Mouse (Mus musculus): ENCODE data around the gene Dgki. TPM values are rescaled to one million over a fixed set of nuclear protein-coding genes. Genes with fewer than 3 reads are reported as not detected.

The Dgki gene
- polyA plus RNA-seq, 1 experiment from 2014 or later = 5.9 TPM

GRCm38 (mm10) chr6:37026343-37027243 is 273.4 kb downstream of the Dgki start:
- no peaks in the 10 kb centered on the region for H3K9me3 ChIP-seq
- peaks cover 9% of the 10 kb centered on the region; the same call in 1 of the 2 replicates for H3K36me3 ChIP-seq
- no peak for ATAC-seq (ENCODE audit: low FRiP score)
- no peaks in the 10 kb centered on the region for H3K27me3 ChIP-seq
- WGBS = 77% methylated on average over 8 of the region's 8 CpGs
- no peak overlapping the region for H3K27ac ChIP-seq
- H3K4me2 ChIP-seq = no peak overlapping the region
- peaks cover 6% of the 10 kb centered on the region; the same call in 1 of the 2 replicates for H3K4me1 ChIP-seq (replicated peaks)
- H3K9ac ChIP-seq = no peak overlapping the region
- H3K4me3 ChIP-seq = no peak overlapping the region

- no peak overlapping the region for H3K4me2 ChIP-seq
- no peak overlapping the region for H3K4me3 ChIP-seq
- peaks cover 7% of the 10 kb centered on the region for H3K4me1 ChIP-seq (replicated peaks)
- H3K27ac ChIP-seq = peak overlapping the region; percentile 41; the same call in 1 of the 2 replicates
- no peaks in the 10 kb centered on the region for H3K27me3 ChIP-seq
- ATAC-seq (ENCODE audit: low FRiP score) = peak; percentile 59; the same call in 1 of the 2 replicates
- H3K9me3 ChIP-seq = no peaks in the 10 kb centered on the region
- H3K36me3 ChIP-seq = no peaks in the 10 kb centered on the region
- H3K9ac ChIP-seq = no peak overlapping the region
These were observed 283.9 kb downstream of the Dgki start for GRCm38 (mm10) chr6:37016046-37016445.

GRCm38 (mm10) chr6:37011597-37011996 is 288.4 kb downstream of the Dgki start:
- Histone ChIP-seq H3K27ac (no peak overlapping the region), H3K4me1 (replicated peaks) (peaks cover 6% of the 10 kb centered on the region), H3K4me3 (no peak overlapping the region), H3K36me3 (no peaks in the 10 kb centered on the region), H3K27me3 (no peaks in the 10 kb centered on the region), H3K4me2 (no peak overlapping the region), H3K9ac (no peak overlapping the region), H3K9me3 (no peaks in the 10 kb centered on the region)
- WGBS = 92% methylated on average over 2 of the region's 2 CpGs
- ATAC-seq (ENCODE audit: low FRiP score) = no peak

- H3K4me1 ChIP-seq (replicated peaks) = no peaks in the 10 kb centered on the region
- 12% methylated on average over 4 of the region's 4 CpGs for WGBS
- H3K36me3 ChIP-seq = no peaks in the 10 kb centered on the region
- no peaks in the 10 kb centered on the region for H3K27me3 ChIP-seq
- no peak overlapping the region for H3K9ac ChIP-seq
- no peak overlapping the region for H3K27ac ChIP-seq
- H3K4me3 ChIP-seq = no peak overlapping the region
- no peak overlapping the region for H3K4me2 ChIP-seq
- no peaks in the 10 kb centered on the region for H3K9me3 ChIP-seq
- ATAC-seq (ENCODE audit: low FRiP score) = no peak
These were observed 292.4 kb downstream of the Dgki start for GRCm38 (mm10) chr6:37007573-37007972.

DNA sequence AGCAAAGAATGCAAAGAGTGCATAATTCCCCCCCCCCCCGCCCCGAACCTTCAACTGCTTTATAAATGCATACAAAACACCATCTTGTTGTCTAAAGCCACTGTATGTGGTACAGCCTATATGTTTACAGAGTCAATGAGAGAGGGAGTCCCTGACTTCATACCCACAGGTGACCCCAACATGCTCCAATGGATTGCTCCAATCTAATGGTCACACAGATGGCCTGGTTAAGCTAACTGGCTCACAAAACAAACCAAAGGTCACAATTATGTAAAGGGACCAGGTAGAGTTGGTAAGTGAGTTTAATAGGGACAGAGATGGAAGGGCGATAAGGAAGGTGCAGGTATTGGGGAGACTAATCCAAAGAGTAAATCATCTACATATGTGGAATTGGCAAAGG is 295.1 kb downstream of the Dgki start:
- Histone ChIP-seq H3K36me3 (peaks cover 2% of the 10 kb centered on the region; the same call in 1 of the 2 replicates), H3K9me3 (no peaks in the 10 kb centered on the region), H3K27me3 (no peaks in the 10 kb centered on the region), H3K9ac (no peak overlapping the region), H3K27ac (no peak overlapping the region), H3K4me2 (no peak overlapping the region), H3K4me3 (no peak overlapping the region), H3K4me1 (replicated peaks) (no peaks in the 10 kb centered on the region)
- 90% methylated on average over 3 of the region's 3 CpGs for whole genome bisulfite sequencing
- ATAC-seq (ENCODE audit: low FRiP score) = no peak

DNA sequence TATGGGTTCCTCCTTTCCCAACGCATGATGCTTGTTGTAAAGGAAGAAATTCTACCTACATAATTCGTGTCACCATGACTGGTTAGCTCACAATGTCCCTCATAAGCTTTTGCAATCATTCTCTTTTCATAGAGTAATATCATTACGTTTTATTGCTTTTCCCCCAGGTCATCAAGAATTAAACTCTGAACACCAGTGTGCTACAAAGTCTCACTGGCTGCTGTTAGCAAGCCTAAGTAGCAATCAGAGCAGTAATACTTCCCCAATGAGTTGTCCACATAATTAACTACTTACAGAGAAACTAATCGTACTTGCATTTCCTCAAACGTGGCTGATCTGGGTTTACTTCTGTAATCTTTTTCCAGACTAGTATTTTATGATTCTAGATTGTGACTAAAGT is 296.7 kb downstream of the Dgki start:
- H3K4me3 ChIP-seq = no peak overlapping the region
- H3K9me3 ChIP-seq = no peaks in the 10 kb centered on the region
- peak overlapping the region; percentile 30; the same call in 1 of the 2 replicates for H3K27ac ChIP-seq
- H3K9ac ChIP-seq = no peak overlapping the region
- no peaks in the 10 kb centered on the region for H3K4me1 ChIP-seq (replicated peaks)
- no peak overlapping the region for H3K4me2 ChIP-seq
- H3K27me3 ChIP-seq = no peaks in the 10 kb centered on the region
- WGBS = 69% methylated on average over 5 of the region's 5 CpGs
- ATAC-seq (ENCODE audit: low FRiP score) = no peak
- peaks cover 8% of the 10 kb centered on the region for H3K36me3 ChIP-seq

DNA sequence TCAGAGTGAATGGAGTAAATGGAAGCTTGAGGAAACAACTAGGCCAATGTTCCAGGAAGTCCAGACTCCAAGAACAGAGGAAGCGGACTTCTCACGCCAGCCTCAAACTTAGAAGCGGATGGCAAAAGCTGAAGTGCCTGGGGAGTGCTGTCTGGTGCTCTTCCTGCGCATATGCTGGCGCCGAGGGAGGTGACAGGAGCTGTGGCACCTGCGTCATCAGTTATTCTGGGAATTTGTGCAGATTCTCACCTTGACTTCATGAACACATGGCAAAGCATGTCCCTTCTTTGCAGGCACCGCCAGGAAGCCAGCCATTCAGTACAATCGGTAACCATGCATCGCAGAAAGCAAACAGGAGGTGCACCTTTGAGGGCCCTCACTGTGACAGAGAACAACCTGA is 301.0 kb downstream of the Dgki start:
- H3K9me3 ChIP-seq = no peaks in the 10 kb centered on the region
- no peak overlapping the region for H3K4me2 ChIP-seq
- no peak for ATAC-seq (ENCODE audit: low FRiP score)
- H3K27me3 ChIP-seq = no peaks in the 10 kb centered on the region
- 95% methylated on average over 10 of the region's 10 CpGs for WGBS
- H3K4me1 ChIP-seq (replicated peaks) = no peaks in the 10 kb centered on the region
- H3K36me3 ChIP-seq = peaks cover 8% of the 10 kb centered on the region
- no peak overlapping the region for H3K4me3 ChIP-seq
- H3K9ac ChIP-seq = no peak overlapping the region
- no peak overlapping the region for H3K27ac ChIP-seq

GRCm38 (mm10) chr6:36994329-36994728 is 305.7 kb downstream of the Dgki start:
- no peak for ATAC-seq (ENCODE audit: low FRiP score)
- Histone ChIP-seq H3K4me3 (no peak overlapping the region), H3K4me2 (no peak overlapping the region), H3K27me3 (no peaks in the 10 kb centered on the region), H3K9ac (no peak overlapping the region), H3K9me3 (no peaks in the 10 kb centered on the region), H3K36me3 (peaks cover 4% of the 10 kb centered on the region), H3K27ac (no peak overlapping the region), H3K4me1 (replicated peaks) (no peaks in the 10 kb centered on the region)
- WGBS = 91% methylated on average over 5 of the region's 5 CpGs

DNA sequence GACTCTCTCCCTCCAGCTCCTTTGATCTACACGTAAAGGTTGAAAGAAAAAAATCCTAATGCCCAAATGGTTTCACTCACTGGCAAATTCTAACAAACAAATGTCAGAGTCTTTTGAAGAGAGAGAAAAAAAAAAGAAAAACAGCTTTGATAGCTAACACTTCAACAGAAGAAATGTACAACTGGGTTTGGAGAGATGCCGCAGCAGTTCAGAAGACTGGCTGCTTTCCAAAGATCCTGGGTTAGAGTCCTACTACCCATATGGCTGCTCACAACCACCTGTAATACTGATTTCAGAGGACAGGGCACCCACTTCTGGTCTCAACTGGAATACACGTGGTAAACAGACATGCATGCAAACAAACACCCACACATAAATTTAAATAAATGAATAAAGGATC is 309.8 kb downstream of the Dgki start:
- 83% methylated on average over 3 of the region's 3 CpGs for WGBS
- H3K36me3 ChIP-seq = no peaks in the 10 kb centered on the region
- no peaks in the 10 kb centered on the region for H3K27me3 ChIP-seq
- H3K4me1 ChIP-seq (replicated peaks) = no peaks in the 10 kb centered on the region
- no peaks in the 10 kb centered on the region for H3K9me3 ChIP-seq
- no peak overlapping the region for H3K4me2 ChIP-seq
- no peak overlapping the region for H3K27ac ChIP-seq
- no peak overlapping the region for H3K9ac ChIP-seq
- no peak overlapping the region for H3K4me3 ChIP-seq
- no peak for ATAC-seq (ENCODE audit: low FRiP score)

GRCm38 (mm10) chr6:36988800-36989199 is 311.2 kb downstream of the Dgki start:
- ATAC-seq (ENCODE audit: low FRiP score) = no peak
- H3K27me3 ChIP-seq = no peaks in the 10 kb centered on the region
- H3K4me3 ChIP-seq = no peak overlapping the region
- H3K36me3 ChIP-seq = no peaks in the 10 kb centered on the region
- WGBS = 97% methylated on average over 3 of the region's 3 CpGs
- no peak overlapping the region for H3K9ac ChIP-seq
- H3K9me3 ChIP-seq = no peaks in the 10 kb centered on the region
- H3K4me1 ChIP-seq (replicated peaks) = no peaks in the 10 kb centered on the region
- no peak overlapping the region for H3K27ac ChIP-seq
- no peak overlapping the region for H3K4me2 ChIP-seq

- Histone ChIP-seq H3K9me3 (0 out of 2 replicates have a peak, but pooled peaks cover 3% of the 10 kb centered on the region), H3K4me1 (replicated peaks) (no peaks in the 10 kb centered on the region), H3K36me3 (no peaks in the 10 kb centered on the region), H3K27me3 (no peaks in the 10 kb centered on the region), H3K9ac (no peak overlapping the region), H3K4me3 (no peak overlapping the region), H3K27ac (no peak overlapping the region), H3K4me2 (no peak overlapping the region)
- no peak for ATAC-seq (ENCODE audit: low FRiP score)
- WGBS = 64% methylated on average over 2 of the region's 2 CpGs
These were observed 318.3 kb downstream of the Dgki start for GRCm38 (mm10) chr6:36981646-36982045.

GRCm38 (mm10) chr6:36980475-36980874 is 319.5 kb downstream of the Dgki start:
- H3K9ac ChIP-seq = no peak overlapping the region
- WGBS = 90% methylated on average over 5 of the region's 5 CpGs
- 0 out of 2 replicates have a peak, but pooled peaks cover 3% of the 10 kb centered on the region for H3K9me3 ChIP-seq
- no peaks in the 10 kb centered on the region for H3K36me3 ChIP-seq
- H3K4me3 ChIP-seq = no peak overlapping the region
- H3K4me1 ChIP-seq (replicated peaks) = no peaks in the 10 kb centered on the region
- no peak overlapping the region for H3K27ac ChIP-seq
- no peak for ATAC-seq (ENCODE audit: low FRiP score)
- H3K27me3 ChIP-seq = no peaks in the 10 kb centered on the region
- no peak overlapping the region for H3K4me2 ChIP-seq

GRCm38 (mm10) chr6:36978176-36978575 is 321.8 kb downstream of the Dgki start:
- no peak overlapping the region for H3K4me3 ChIP-seq
- ATAC-seq (ENCODE audit: low FRiP score) = no peak

More at GRCm38 (mm10) chr6:36978176-36978575, 321.8 kb downstream of the Dgki start:
- Histone ChIP-seq H3K36me3 (peaks cover 4% of the 10 kb centered on the region; the same call in 1 of the 2 replicates), H3K9me3 (0 out of 2 replicates have a peak, but pooled peaks cover 3% of the 10 kb centered on the region), H3K4me2 (no peak overlapping the region), H3K9ac (no peak overlapping the region), H3K4me1 (replicated peaks) (no peaks in the 10 kb centered on the region), H3K27me3 (no peaks in the 10 kb centered on the region), H3K27ac (no peak overlapping the region)
- WGBS = 97% methylated on average over 1 of the region's 1 CpGs
